Mouse (Mus musculus) adrenal gland, adult (tissue): ENCODE measurements around the gene Asic2.

ENCODE experiments used
- DNase-seq, 2 experiments: peaks; one replicate each; pipeline ENCODE4 v3.0.0; 2022 to 2023; ENCODE audit warnings: low spot score in 1 of 2; ENCODE audit not compliant: inconsistent age in 2 of 2

The Asic2 gene

GRCm38 (mm10) chr11:81964561-81964960 is 3.7 kb downstream of the Asic2 start:
- DNase-seq = no peak

- no peak for DNase-seq
These were observed 13.9 kb downstream of the Asic2 start for GRCm38 (mm10) chr11:81954398-81954797.

- DNase-seq = no peak
These were observed 20.2 kb downstream of the Asic2 start for GRCm38 (mm10) chr11:81948021-81948420.

- peak; percentile 82 to 91 for DNase-seq
These were observed 26.1 kb downstream of the Asic2 start for GRCm38 (mm10) chr11:81942167-81942566.

GRCm38 (mm10) chr11:81940988-81941387 is 27.3 kb downstream of the Asic2 start:
- peak; percentile 61 to 86 for DNase-seq

GRCm38 (mm10) chr11:81937516-81937915 is 30.7 kb downstream of the Asic2 start:
- DNase-seq = peak; percentile 45 to 78

- DNase-seq = peak in 1 of 2 experiments; percentile 69
These were observed 41.9 kb downstream of the Asic2 start for GRCm38 (mm10) chr11:81926393-81926792.

GRCm38 (mm10) chr11:81923626-81924025 is 44.6 kb downstream of the Asic2 start:
- peak; percentile 37 to 73 for DNase-seq

GRCm38 (mm10) chr11:81923096-81923495 is 45.2 kb downstream of the Asic2 start:
- peak in 1 of 2 experiments; percentile 39 for DNase-seq

- DNase-seq = no peak
These were observed 52.8 kb downstream of the Asic2 start for GRCm38 (mm10) chr11:81915501-81915900.

- DNase-seq = no peak
These were observed 55.2 kb downstream of the Asic2 start for GRCm38 (mm10) chr11:81913071-81913470.

- no peak for DNase-seq
These were observed 58.8 kb downstream of the Asic2 start for GRCm38 (mm10) chr11:81909397-81909894.

- DNase-seq = no peak
These were observed 59.5 kb downstream of the Asic2 start for GRCm38 (mm10) chr11:81908760-81909159.

GRCm38 (mm10) chr11:81902318-81902717 is 65.9 kb downstream of the Asic2 start:
- no peak for DNase-seq

- peak; percentile 58 to 83 for DNase-seq
These were observed 70.5 kb downstream of the Asic2 start for GRCm38 (mm10) chr11:81897547-81898354.

- no peak for DNase-seq
These were observed 71.7 kb downstream of the Asic2 start for GRCm38 (mm10) chr11:81896511-81896910.

GRCm38 (mm10) chr11:81871506-81872213 is 96.6 kb downstream of the Asic2 start:
- peak; percentile 12 to 70 for DNase-seq

- DNase-seq = peak in 1 of 2 experiments; percentile 46
These were observed 102.4 kb downstream of the Asic2 start for GRCm38 (mm10) chr11:81865661-81866382.

GRCm38 (mm10) chr11:81860250-81860972 is 107.8 kb downstream of the Asic2 start, which contains the start of gene 5530401A14Rik:
Gene 5530401A14Rik (plus strand): TSS chr11:81860673.
- no peak for DNase-seq

GRCm38 (mm10) chr11:81847773-81848490 is 120.3 kb downstream of the Asic2 start:
- no peak for DNase-seq
